Comparison of ENCODE assay signal across 30 mouse cellular contexts in the genomic region with DNA sequence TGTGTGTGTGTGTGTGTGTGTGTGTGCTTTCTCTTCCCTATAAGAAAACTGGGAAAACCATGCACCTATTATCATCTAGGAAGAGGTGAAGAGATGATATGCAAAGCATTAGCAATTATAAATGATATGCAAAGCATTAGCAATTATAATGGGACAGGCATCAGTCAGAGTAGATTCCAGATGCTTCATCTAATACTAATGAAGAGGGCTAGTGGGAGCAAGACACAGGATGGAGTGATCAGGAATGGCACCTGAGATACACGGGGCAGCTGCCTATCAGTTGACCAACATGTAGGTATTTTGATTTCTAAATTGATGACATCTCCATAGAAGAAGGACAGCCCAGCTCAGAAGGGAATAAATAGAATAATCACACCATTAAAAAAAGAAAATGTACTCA.
"Had no signal": no experiment of that assay in that cellular context is flagged by ENCODE, and none has a peak within 500 bp of the region (broad histone marks: within the 10 kb centered on the region; RNA-seq: fewer than 3 reads in every experiment).

No protein-coding gene starts in this region.

- H3K27me3 ChIP-seq: limb, embryonic 12.5 days; limb, embryonic 13.5 days; limb, embryonic 15.5 days; liver, embryonic 12.5 days; liver, embryonic 13.5 days; liver, embryonic 15.5 days; lung, embryonic 15.5 days; megakaryocyte, embryonic 14.5 days; midbrain, embryonic 12.5 days; midbrain, embryonic 13.5 days; neural tube, embryonic 12.5 days had no signal

- H3K9me3 ChIP-seq: limb, embryonic 10.5 days; limb, embryonic 12.5 days; limb, embryonic 13.5 days; limb, embryonic 15.5 days; liver, embryonic 12.5 days; liver, embryonic 13.5 days; liver, embryonic 15.5 days; lung, embryonic 15.5 days; midbrain, embryonic 10.5 days; midbrain, embryonic 13.5 days; neural tube, embryonic 12.5 days had no signal

- H3K4me3 ChIP-seq: left cerebral cortex, adult 2 months; limb, embryonic 10.5 days; limb, embryonic 12.5 days; limb, embryonic 13.5 days; limb, embryonic 15.5 days; liver, embryonic 12.5 days; liver, embryonic 13.5 days; liver, embryonic 15.5 days; lung, embryonic 15.5 days; megakaryocyte, embryonic 14.5 days; midbrain, embryonic 10.5 days; midbrain, embryonic 12.5 days; midbrain, embryonic 13.5 days; myocyte; neural tube, embryonic 12.5 days had no signal

- DNase-seq: left cerebral cortex, postnatal 4 days; liver; liver, embryonic 13.5 days; liver, postnatal 0 days; lung, adult 18-20 months; lung, adult 2 months; lung, embryonic 14.5 days; lung, postnatal 10 days; lung, postnatal 14 days; lung, postnatal 36 days; lung, postnatal 4 days; midbrain, embryonic 14.5 days had no signal

- H3K4me2 ChIP-seq: limb, embryonic 12.5 days; limb, embryonic 13.5 days; limb, embryonic 15.5 days; liver, embryonic 11.5 days; liver, embryonic 12.5 days; liver, embryonic 13.5 days; liver, embryonic 15.5 days; lung, embryonic 14.5 days; lung, embryonic 15.5 days; midbrain, embryonic 12.5 days; midbrain, embryonic 13.5 days; neural tube, embryonic 12.5 days had no signal

- H3K9ac ChIP-seq: limb, embryonic 12.5 days; limb, embryonic 13.5 days; limb, embryonic 15.5 days; liver, embryonic 12.5 days; liver, embryonic 13.5 days; liver, embryonic 14.5 days; liver, embryonic 15.5 days; liver, postnatal 0 days; lung, embryonic 14.5 days; lung, embryonic 15.5 days; midbrain, embryonic 12.5 days; midbrain, embryonic 13.5 days; neural tube, embryonic 12.5 days had no signal

- H3K36me3 ChIP-seq: limb, embryonic 10.5 days; limb, embryonic 12.5 days; limb, embryonic 13.5 days; limb, embryonic 15.5 days; liver, embryonic 12.5 days; liver, embryonic 13.5 days; liver, embryonic 15.5 days; lung, embryonic 15.5 days; midbrain, embryonic 10.5 days; midbrain, embryonic 12.5 days; midbrain, embryonic 13.5 days; neural tube, embryonic 12.5 days had no signal

- H3K27ac ChIP-seq: left cerebral cortex, adult 2 months; limb, embryonic 10.5 days; limb, embryonic 12.5 days; limb, embryonic 13.5 days; limb, embryonic 15.5 days; liver, embryonic 12.5 days; liver, embryonic 13.5 days; liver, embryonic 14.5 days; liver, embryonic 15.5 days; lung, embryonic 15.5 days; macrophage; midbrain, embryonic 10.5 days; midbrain, embryonic 12.5 days; midbrain, embryonic 13.5 days; neural tube, embryonic 12.5 days had no signal

- H3K4me1 ChIP-seq: limb, embryonic 10.5 days; limb, embryonic 12.5 days; limb, embryonic 13.5 days; limb, embryonic 15.5 days; liver, embryonic 12.5 days; liver, embryonic 13.5 days; liver, embryonic 15.5 days; lung, embryonic 15.5 days; megakaryocyte, embryonic 14.5 days; midbrain, embryonic 10.5 days; midbrain, embryonic 12.5 days; midbrain, embryonic 13.5 days; neural tube, embryonic 12.5 days had no signal

- ATAC-seq: liver, embryonic 12.5 days; liver, postnatal 0 days; lung, postnatal 0 days; midbrain, embryonic 13.5 days had no signal
